Mouse (Mus musculus) ES-E14 (cell line): ENCODE data around the gene Rnh1. TPM values are rescaled to one million over a fixed set of nuclear protein-coding genes. Genes with fewer than 3 reads are reported as not detected.

Experiments used
- DNase-seq: peaks from one replicate; pipeline ENCODE4 v3.0.0-alpha.2; 2013; ENCODE audit warnings: low read depth, low spot score
- H3K27ac ChIP-seq: 2 replicates; pipeline ENCODE4 v1.5.1; 2012; ENCODE audit warnings: low read depth, mild to moderate bottlenecking, low read length, moderate library complexity, mixed read lengths; ENCODE audit not compliant: poor library complexity, insufficient read depth, severe bottlenecking
- H3K36me3 ChIP-seq: 2 replicates; pipeline ENCODE4 v1.6.1; 2012; ENCODE audit warnings: mild to moderate bottlenecking, low read length, moderate library complexity, mixed read lengths; ENCODE audit not compliant: control insufficient read depth, poor library complexity, insufficient read depth, severe bottlenecking
- H3K4me1 ChIP-seq, 2 experiments: fragments of 150-350 bp in 1 of 2; sonication (generic) in 1 of 2; 2 replicates each; pipeline ENCODE4 v1.6.1; 2012; ENCODE audit warnings: low read length in 2 of 2, mild to moderate bottlenecking in 1 of 2, mixed read lengths in 1 of 2; ENCODE audit not compliant: control insufficient read depth in 2 of 2, insufficient read depth in 2 of 2, poor library complexity in 1 of 2
- H3K4me3 ChIP-seq, 2 experiments: fragments of 150-350 bp in 1 of 2; sonication (generic) in 1 of 2; 2 replicates each; pipeline ENCODE4 v1.5.1; 2012; ENCODE audit warnings: low read length in 2 of 2, low read depth in 1 of 2, mild to moderate bottlenecking in 1 of 2, mixed read lengths in 1 of 2; ENCODE audit not compliant: insufficient read depth in 1 of 2, poor library complexity in 1 of 2, severe bottlenecking in 1 of 2
- H3K9ac ChIP-seq: 2 replicates; pipeline ENCODE4 v1.6.1; 2012; ENCODE audit warnings: low read depth, mild to moderate bottlenecking, low read length, mixed read lengths; ENCODE audit not compliant: poor library complexity, insufficient read depth, severe bottlenecking
- H3K9me3 ChIP-seq: fragments of 150-350 bp; sonication (generic); 2 replicates; pipeline ENCODE4 v1.6.1; 2012; ENCODE audit warnings: low read depth, mild to moderate bottlenecking, low read length; ENCODE audit not compliant: control insufficient read depth, insufficient read depth
- CHD2 ChIP-seq: IDR thresholded peaks from 2 replicates; pipeline ENCODE4 v1.6.1; 2014; ENCODE audit warnings: mild to moderate bottlenecking, low read depth, low read length, inconsistent platforms
- HCFC1 ChIP-seq: IDR thresholded peaks from 2 replicates; pipeline ENCODE4 v1.6.1; 2012; ENCODE audit warnings: low read length, inconsistent platforms, borderline replicate concordance; ENCODE audit not compliant: insufficient read depth
- MAFK ChIP-seq: IDR thresholded peaks from 2 replicates; pipeline ENCODE4 v1.6.1; 2014; ENCODE audit warnings: mild to moderate bottlenecking, low read depth, low read length, inconsistent platforms; ENCODE audit not compliant: insufficient read depth
- ZC3H11A ChIP-seq: IDR thresholded peaks from 2 replicates; pipeline ENCODE4 v1.6.1; 2012; ENCODE audit warnings: low read depth, mild to moderate bottlenecking, inconsistent platforms, low read length, borderline replicate concordance
- ZNF384 ChIP-seq: IDR thresholded peaks from 2 replicates; pipeline ENCODE4 v1.6.1; 2012; ENCODE audit warnings: low read depth, low read length, inconsistent platforms
- in situ Hi-C, 2 experiments: fragments of 600-800 bp; cut with MboI; formaldehyde crosslinking; loops; one replicate each; pipeline ENCODE4 v1.15.1; 2025; ENCODE audit warnings: low sequenced_read_pairs in 2 of 2, inconsistent platforms in 1 of 2; ENCODE audit not compliant: unreplicated experiment in 2 of 2
- total RNA-seq: library from RNA; depleted of rRNA; stranded (reverse); fragments of 300-350 nt; gene quantifications from 2 replicates; pipeline ENCODE4 v1.2.3, GENCODE M21; 2012

The Rnh1 gene
- total RNA-seq, 1 experiment = 70.3 TPM

DNA sequence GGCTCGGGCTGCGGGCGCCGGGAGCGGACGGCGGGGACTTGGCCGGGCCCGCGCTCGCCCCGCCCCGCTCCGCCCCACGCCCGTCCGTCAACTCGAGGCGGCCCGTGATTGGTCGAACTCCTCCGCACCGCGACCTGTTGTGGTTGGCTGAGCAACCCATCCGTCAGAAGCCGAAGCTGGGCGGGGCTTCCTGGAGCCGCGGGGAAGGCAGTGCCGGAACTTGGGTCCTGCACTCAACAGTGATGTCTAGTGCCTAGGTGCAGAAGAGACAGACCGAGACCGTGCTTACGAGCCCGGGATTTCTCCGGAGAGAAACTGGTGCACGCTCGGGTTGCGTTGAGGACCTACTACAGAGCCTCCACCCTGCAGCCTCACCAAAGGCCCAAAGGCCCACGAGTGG, 21.3 kb upstream of the Rnh1 start, which contains the start of the genes Hras and Lrrc56:
Gene Hras (minus strand): TSS at position 58 of the 400 bp plus-strand sequence.
Gene Lrrc56 (plus strand): TSS at position 210 of the 400 bp plus-strand sequence.
- H3K4me1 ChIP-seq = peaks cover 0 to 17% of the 10 kb centered on the region in 2 experiments; a peak in 1 of 4 replicates
- in situ Hi-C loops = no loop called here
- peaks cover 32% of the 10 kb centered on the region for H3K36me3 ChIP-seq

GRCm38 (mm10) chr7:141193348-141193856, 20.7 kb upstream of the Rnh1 start:
- TF ChIP-seq ZNF384 (no peak), ZC3H11A (no peak), MAFK (no peak), HCFC1 (no peak), CHD2 (no peak)
- Histone ChIP-seq H3K4me3 (peak overlapping the region; percentile 88 to 93), H3K27ac (no peak overlapping the region; the same call in 1 of the 2 replicates), H3K36me3 (peaks cover 32% of the 10 kb centered on the region), H3K9ac (peak overlapping the region; percentile 81), H3K4me1 (peaks cover 0 to 17% of the 10 kb centered on the region in 2 experiments; a peak in 1 of 4 replicates), H3K9me3 (no peaks in the 10 kb centered on the region)
- DNase-seq = no peak
- in situ Hi-C loops = no loop called here

More for the DNA sequence above, 21.3 kb upstream of the Rnh1 start, which contains the start of the genes Hras and Lrrc56:
- H3K27ac ChIP-seq = no peak within 1 kb of the TSS; the same call in 1 of the 2 replicates
- peak; percentile 97 for DNase-seq
- TF ChIP-seq ZNF384 (no peak), CHD2 (peak; percentile 65; the same call in 1 of the 2 replicates)
- H3K4me3 ChIP-seq = peak within 1 kb of the TSS; percentile 88 to 100
- peak within 1 kb of the TSS; percentile 81 for H3K9ac ChIP-seq
- H3K9me3 ChIP-seq = no peaks in the 10 kb centered on the region

- peak overlapping the region; percentile 88 to 93 for H3K4me3 ChIP-seq
- H3K36me3 ChIP-seq = peaks cover 32% of the 10 kb centered on the region
- no peak overlapping the region for H3K27ac ChIP-seq
- H3K4me1 ChIP-seq = peaks cover 0 to 17% of the 10 kb centered on the region in 2 experiments; a peak in 1 of 4 replicates
- no peak for DNase-seq
- in situ Hi-C loops = no loop called here
- TF ChIP-seq HCFC1 (no peak), ZNF384 (no peak), CHD2 (no peak), MAFK (no peak), ZC3H11A (no peak)
- H3K9ac ChIP-seq = peak overlapping the region; percentile 81
- no peaks in the 10 kb centered on the region for H3K9me3 ChIP-seq
Observed at GRCm38 (mm10) chr7:141192776-141193347, 20.2 kb upstream of the Rnh1 start.

DNA sequence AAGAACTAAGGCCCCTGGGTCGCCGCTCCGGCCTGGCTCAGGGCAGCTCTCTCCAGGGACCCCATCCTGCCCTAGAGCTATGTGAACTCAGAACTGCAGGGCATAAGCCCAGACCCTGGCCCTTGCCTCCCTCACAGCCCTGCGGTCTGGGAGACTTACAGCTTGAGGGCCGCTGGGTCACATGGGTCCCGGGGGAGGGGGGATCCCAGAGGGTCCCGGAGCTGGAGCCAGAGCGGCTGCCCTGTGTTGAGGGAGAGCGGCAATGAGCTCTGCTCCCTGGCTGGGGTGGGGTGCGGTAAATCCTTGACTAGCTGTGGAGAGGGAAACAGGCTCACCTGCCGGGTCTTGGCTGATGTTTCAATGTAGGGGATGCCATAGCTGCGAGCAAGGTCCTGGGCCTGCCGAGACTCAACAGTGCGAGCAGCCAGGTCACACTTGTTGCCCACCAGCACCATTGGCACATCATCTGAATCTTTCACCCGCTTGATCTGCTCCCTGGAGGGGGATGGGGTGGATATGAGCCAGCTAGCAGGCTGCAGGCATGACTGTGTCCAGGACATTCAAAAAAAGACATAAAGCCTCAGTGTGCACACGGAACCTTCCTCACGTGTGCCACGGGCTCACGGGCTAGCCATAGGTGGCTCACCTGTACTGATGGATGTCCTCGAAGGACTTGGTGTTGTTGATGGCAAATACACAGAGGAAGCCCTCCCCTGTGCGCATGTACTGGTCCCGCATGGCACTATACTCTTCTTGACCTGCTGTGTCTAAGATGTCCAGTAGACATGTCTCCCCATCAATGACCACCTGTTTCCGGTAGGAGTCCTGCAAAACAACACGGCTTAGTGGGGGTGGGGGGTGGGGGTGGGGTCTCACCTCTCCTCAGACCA, 19.4 kb upstream of the Rnh1 start:
- Histone ChIP-seq H3K9ac (peak overlapping the region; percentile 54; the same call in 1 of the 2 replicates), H3K36me3 (peaks cover 32% of the 10 kb centered on the region), H3K9me3 (no peaks in the 10 kb centered on the region), H3K4me1 (peaks cover 0 to 17% of the 10 kb centered on the region in 2 experiments; a peak in 1 of 4 replicates), H3K27ac (no peak overlapping the region), H3K4me3 (peak overlapping the region in 1 of 2 experiments; percentile 17; a peak in 1 of 4 replicates)
- TF ChIP-seq CHD2 = no peak
- in situ Hi-C loops = no loop called here
- DNase-seq = no peak
